Mouse (Mus musculus) megakaryocyte progenitor cell, adult 5-6 weeks (primary cell): Measurements from ENCODE around the gene Actb. TPM values are rescaled to one million over a fixed set of nuclear protein-coding genes. Genes with fewer than 3 reads are reported as not detected.
A peak's percentile ranks its signal among the peaks of the same experiment; 100 is the strongest.
"Not testable (repeated sequence)": the region's sequence is repeated elsewhere in the genome, so short reads cannot be mapped to it uniquely, and the experiment has no call there.

Source experiments
- ATAC-seq: replicated peaks from 2 replicates; pipeline ENCODE4 v1.8.0; 2016; ENCODE audit warnings: mild to moderate bottlenecking, moderate TSS enrichment, inconsistent platforms; ENCODE audit not compliant: poor library complexity
- total RNA-seq, 2 experiments: library from RNA; stranded (forward) in 1 of 2; stranded (reverse) in 1 of 2; fragments of 157-497, 149-512 nt in 1 of 2; fragments of 200-1000 nt in 1 of 2; gene quantifications; 2 replicates each; pipeline versions ENCODE4 v1.2.3 to v1.2.4; 2015 to 2017

Gene Actb
- total RNA-seq, 2 experiments from 2014 or later = 3,558 to 5,014 TPM

DNA sequence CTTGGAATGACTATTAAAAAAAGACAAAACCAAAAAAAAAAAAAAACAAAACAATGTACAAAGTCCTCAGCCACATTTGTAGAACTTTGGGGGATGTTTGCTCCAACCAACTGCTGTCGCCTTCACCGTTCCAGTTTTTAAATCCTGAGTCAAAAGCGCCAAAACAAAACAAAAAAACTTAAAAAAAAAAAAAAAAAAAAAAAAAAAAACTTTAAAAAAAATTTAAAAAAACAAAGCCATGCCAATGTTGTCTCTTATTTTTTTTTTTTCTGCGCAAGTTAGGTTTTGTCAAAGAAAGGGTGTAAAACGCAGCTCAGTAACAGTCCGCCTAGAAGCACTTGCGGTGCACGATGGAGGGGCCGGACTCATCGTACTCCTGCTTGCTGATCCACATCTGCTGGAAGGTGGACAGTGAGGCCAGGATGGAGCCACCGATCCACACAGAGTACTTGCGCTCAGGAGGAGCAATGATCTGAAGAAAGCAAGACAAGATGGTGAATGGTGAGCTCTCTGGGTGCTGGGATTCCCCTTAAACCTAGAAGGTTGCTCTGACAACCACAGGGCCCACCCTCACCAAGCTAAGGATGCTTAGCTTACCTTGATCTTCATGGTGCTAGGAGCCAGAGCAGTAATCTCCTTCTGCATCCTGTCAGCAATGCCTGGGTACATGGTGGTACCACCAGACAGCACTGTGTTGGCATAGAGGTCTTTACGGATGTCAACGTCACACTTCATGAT lies 2.9 kb downstream of the Actb start:
- no peak for ATAC-seq

DNA sequence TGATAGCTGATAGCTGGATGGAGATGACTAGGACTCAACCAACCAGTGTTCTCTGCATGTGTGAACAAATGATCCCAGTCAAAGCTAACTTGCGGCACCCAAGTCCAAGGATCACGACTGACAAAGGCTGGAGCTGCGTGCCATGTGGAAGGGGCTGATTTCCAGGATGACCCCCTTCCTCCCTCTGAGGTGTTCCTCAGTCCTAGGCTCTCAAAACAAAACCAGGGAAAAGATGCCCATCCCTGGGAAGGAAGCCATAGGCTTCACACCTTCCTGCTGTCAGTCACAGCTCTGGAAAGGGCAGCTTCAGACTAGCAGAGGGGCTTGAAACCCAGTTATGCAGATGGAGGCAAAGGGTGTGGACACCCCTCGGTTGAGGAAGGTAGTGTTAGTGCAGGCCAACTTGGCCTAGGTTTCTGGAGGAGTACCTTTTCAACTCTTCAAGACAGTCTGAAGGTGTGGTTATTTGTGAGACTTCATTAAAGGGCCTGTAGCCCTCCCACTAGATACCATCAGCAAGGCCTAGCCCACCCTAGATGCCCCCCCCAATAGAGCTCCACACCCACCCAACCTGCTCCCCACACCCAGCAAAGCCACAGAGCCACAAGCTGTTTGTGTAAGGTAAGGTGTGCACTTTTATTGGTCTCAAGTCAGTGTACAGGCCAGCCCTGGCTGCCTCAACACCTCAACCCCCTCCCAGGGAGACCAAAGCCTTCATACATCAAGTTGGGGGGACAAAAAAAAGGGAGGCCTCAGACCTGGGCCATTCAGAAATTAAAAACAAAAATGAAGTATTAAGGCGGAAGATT lies 3.8 kb downstream of the Actb start:
- ATAC-seq = no peak

DNA sequence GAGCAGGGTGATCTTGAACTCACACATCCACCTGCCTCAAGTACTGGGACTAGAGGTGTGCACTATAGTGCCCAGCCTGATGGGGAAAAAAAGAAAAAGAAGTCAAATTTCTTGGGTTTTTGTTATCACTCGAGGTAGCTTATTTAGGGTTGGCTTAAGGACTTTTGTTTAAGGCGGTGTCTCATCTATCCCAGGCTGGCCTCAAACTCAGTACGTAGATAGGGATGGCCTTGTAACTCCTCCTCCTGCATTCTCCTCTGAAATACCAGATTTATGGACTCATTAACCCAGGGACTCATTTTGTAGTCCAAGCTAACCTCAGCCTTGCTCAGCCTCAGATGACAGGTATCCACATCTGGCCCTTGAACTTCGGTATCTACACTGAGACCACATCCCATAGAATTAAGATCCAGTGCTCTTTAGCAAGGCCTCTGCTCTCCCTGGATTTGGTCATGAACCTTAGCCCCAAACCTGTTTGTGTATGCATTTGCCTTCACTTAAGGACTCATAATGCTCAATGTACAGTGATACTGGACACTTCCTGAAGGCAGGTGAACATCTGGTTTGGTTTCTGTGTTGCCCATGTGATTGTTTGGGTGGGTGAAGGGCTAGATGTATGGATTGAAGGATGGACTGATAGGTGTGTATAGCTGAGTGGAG lies 4.6 kb downstream of the Actb start:
- no peak for ATAC-seq

DNA sequence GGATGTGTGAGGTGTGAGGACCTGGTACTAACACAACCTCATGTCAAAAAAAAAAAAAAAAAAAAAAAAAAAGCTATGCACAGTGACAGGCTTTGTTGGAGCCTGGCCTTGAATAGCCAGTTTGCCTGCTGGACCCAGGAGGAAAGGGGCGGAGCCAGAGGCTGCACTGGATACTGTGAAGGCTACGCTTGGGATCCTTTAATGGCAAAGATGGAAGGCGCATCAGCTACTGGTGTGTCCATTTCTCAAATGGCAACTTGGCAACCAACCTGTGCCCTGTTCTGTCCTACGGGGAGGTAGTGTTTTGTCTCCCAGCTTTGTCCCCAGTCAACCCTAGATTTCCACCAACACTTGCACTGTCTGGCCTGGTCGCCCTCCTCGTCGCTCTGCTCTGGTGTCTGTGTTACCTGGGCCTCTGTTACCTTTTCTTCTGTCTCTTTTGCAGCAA lies 5.2 kb downstream of the Actb start:
- no peak for ATAC-seq

DNA sequence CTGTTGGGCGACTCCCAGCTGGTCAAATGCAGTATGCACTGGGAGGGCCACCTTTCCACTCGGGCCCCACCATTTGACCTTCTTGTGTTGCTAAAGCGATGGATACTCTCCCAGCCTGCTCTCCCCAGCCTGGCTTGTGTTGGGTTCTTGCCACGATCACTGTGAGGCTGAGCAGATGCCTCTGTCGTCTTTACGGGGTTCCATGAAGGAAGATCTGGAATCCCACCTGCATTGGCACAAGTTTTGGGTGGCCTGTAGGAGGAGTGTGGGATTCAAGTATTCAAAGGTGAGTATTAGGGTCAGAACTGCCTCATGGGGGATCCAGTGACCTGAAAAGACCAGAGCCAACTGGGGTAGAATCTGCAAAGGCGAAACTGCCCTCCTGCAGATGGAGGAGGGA lies 5.9 kb downstream of the Actb start:
- ATAC-seq = no peak

DNA sequence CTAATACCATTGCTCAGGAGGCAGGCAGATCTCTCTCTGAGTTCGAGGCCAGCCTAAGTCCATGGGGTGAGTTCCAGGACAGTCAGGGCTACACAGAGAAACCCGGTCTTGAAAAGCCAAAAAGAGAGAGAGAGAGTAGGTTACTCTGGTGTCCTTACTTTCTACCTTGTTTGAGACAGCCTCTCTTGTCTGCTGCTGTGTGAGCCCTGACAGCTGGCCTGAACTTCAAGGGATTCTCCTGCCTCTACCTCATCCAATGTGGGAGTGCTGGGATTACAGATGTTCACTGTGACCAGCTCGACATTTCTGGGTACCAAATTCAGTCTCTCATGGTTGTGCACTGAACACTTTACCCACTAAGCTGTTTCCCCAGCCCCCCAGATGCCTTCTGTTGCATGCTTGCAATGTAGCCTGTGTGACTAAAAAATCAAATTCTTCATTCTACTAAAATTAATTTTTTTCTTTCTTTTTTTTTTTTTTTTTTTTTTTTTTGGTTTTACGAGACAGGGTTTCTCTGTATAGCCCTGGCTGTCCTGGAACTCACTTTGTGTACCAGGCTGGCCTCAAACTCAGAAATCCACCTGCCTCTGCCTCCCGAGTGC lies 6.5 kb downstream of the Actb start:
- ATAC-seq = no peak

DNA sequence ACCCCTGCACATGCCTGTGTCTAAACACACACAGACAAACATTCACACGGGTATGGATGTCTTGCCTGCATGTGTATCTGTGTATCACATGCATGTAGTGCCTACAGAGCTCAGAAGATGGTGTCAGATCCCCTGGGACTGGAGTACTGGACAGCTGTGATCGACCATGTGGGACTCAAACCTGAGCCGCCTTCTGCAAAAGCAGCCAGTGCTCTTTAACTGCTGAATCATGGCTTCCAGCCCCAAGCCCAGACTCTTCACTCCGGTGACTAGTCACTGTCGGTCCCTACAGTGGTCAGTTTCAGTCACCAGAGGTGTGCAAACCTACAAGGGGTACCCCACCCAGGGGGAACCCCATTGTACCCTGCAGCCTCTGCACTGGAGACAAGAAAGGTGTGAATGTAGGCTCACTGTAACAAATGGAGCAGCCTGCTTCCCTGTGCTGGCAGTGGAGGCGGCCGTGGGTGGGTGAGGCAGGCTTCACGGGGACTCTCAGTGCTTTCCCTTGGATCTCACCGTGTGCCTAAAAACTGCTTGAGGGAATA lies 7.4 kb downstream of the Actb start:
- ATAC-seq = no peak

DNA sequence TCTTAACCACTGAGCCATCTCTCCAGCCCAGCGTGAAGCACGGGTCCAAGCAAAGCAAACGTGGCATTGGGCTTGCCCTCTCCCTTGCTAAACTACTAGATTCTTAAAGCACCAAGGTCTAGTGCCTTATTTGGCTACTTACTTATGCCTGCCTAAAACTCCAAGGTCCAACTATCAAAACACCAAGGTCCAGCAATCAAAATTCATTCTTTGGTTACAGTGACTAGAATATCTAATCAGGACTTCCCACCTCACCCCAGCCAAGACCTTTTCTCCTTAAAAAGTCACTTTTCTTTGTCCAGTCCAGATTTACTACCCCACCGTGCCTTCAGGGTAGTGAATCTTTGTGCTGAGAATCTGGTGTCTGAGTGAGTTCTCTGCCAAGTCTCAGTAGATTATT lies 8.2 kb downstream of the Actb start:
- no peak for ATAC-seq

DNA sequence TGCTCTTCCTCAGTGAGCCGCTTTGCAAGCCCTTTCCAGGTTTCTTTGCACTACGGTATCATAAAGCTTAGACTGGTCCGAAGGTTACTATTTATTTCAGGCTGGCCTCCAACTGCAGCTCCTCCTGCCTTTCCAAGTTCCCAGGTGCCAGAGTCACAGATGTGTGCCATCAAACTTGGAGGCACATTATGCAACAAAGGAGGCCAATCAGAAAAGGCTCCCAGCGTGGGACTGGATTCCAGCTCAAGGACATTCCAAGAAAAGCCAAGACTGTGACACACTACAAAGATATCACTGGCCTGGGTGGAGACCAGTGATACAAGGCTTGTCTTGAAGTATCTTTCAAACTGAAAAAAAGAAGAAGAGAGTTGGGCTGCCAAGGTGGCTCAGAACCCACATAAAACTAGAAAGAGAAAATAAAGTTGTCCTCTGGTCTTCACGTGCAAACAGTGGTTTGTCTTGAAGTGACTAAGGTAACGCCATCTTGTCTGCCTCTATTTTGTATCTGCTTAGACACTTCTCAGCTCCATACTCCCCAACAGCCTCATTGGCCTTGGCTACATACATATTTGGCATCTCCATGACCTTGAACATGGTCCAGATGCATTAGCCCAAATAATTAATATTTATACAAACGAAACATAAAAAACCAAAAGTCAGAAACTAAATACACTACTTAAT lies 8.8 kb downstream of the Actb start:
- ATAC-seq = no peak

DNA sequence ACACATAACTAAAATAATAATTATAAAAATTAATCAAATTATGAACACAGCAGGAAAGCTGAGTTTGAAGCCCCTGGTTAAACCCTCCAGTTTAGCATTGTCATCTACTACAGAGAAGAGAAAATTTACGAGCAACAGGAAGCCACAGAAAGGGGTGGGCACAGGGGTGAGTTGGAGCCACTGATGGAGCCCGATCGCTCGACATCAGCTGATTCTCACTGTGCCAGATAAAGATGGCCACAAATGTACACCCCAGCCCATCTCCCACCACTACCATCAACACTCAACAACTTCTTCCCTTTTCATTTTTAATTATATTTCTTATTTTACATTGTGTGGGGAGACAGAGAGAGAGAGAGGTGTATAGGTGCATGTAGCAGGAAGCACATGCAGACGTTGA lies 9.8 kb downstream of the Actb start:
- ATAC-seq = peak; percentile 20; the same call in 1 of the 2 replicates

DNA sequence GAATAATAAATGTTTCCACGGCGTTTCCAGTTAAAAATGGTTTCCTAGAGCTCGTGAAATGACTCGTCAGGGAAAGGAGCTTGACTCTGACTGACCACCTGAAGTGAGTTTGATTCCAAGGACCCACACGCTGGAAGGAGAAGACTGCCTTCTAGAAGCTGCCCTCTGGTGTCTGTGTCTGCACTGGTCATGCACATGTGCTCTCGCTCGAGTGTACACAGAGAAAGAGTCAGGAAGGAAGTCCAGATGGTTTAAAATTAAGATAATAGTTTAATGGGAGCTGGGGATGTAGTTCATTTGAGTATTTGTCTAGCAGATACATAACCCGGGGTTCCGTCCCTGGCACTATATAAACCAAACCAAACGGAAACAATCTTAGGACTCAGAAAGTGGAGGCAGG lies 10.4 kb downstream of the Actb start:
- peak; percentile 29; the same call in 1 of the 2 replicates for ATAC-seq

DNA sequence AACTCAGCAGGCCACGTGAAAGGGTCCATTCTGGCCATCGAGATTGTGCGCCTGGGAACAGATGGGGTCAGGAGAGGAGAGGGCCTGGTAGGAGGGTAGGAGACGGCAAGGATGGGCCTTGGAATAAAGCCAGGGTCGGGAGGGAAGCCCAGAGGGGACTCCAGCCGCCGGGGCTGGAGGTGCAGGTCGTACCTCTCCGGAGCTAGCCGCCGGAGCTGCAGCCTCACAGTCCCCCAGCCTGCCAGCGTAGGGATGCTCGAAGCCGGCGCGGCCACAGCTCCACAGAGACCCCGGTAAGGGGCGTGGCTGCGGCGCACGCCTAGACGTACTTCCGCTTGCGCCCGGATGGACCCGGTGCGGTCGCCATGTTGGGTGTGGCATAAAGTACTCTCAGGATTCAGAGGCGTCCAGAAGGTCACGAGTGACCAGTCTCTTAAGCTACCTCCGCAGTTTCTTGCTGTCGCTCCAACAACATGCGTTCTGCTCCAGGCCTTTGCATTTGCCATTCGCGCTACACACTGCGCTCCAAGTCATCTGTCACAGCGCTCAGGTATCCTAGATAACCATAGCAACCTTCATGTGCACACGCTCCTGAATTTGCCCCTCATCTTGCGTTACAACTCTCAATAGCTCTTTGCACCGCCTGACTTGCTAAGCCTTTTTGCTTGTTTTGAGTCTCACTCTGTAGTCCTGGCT lies 11.5 kb downstream of the Actb start, which contains the start of gene Fbxl18:
Fbxl18 (minus strand) TSS at position 504 of the 696 bp plus-strand sequence.
- peak; percentile 89 for ATAC-seq

DNA sequence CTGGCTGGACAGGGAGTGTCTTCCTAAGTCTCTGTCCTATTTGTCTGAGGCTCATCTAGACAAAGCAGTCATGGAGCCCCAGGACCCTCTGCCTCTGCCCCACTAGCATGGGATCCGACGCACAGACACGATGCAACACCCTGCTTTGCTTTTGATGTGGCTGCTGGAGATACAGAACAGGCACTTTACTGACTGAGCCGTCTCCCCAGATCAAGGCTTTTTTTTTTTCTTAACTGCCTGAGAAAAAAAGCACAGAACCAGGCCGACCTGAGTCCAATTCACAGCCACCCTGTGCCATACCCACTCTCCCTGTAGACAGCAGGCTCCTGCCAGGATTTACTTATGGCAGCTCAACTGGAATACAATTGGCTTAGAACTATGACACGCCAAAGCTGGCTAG lies 15.2 kb downstream of the Actb start:
- ATAC-seq = no peak

DNA sequence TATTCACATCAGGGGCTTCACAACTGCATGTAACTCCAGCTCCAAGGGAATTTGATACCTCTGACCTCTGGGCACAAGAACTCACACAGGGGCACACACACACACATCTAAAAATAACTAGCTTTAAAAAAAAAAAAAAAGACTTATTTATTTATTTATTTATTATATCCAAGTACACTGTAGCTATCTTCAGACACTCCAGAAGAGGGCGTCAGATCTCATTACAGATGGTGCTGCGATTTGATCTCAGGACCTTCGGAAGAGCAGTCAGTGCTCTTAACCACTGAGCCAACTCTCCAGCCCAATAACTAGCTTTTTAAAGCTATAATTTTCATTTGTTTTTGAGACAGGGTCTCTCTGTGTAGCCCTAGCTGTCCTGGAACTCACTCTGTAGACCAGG lies 19.0 kb downstream of the Actb start:
- not testable (repeated sequence) for ATAC-seq

DNA sequence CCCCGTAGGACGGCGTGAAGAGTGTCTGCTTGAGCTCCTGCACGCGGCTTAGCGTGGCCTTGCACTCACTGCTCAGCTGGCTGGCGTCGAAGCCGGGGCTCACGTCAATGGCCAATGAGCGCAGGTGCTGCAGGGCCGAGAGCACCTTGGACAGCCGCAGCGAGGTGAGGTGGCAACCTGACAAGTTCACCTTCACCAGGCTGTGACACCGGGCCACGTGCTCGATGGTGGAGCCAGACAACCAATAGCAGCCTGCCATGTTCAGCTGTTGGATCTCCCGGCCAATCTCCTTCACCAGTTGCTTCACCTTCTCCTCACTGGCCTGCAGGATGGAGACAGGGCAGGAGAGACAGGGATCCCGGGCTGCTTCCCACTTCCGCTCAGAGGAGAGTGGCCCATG lies 19.8 kb downstream of the Actb start:
- ATAC-seq = no peak

DNA sequence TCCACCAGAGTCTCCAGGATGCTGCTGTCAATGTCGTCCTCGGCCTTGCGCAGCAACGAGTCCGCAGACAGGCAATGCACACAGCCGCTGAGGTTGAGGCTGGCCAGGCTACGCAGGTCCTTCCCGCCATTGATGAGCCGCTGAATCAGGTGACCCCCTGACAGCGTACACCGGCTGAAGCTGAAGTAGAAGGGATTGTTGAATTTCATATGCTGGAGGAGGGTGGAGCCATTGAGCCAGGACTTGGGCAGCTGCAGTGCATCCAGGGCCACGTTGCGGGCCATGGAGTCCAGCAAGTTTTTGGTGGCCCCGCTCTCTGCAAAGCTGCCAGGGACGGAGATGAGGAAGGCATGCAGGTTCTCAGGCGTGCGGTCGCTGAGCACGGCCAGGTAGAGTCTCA lies 20.4 kb downstream of the Actb start:
- ATAC-seq = no peak

DNA sequence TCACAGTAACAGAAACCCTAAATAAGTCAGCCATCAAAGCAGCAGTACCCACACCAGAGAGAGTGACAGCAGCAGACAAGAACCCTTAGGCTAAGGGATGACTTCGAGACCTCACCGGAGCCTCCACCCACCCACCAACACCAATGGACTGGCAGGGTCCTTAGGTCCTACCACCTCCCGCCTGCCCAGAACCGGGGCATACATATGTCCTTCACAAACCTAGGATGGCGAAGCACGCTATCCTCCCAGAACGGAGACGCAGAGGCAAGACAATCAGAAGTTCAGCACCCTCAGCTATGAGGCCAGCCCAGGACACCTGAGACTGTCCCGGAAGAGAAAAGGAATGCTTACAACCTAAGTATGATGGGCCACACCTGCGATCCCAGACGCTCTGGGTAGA lies 24.1 kb downstream of the Actb start:
- no peak for ATAC-seq

DNA sequence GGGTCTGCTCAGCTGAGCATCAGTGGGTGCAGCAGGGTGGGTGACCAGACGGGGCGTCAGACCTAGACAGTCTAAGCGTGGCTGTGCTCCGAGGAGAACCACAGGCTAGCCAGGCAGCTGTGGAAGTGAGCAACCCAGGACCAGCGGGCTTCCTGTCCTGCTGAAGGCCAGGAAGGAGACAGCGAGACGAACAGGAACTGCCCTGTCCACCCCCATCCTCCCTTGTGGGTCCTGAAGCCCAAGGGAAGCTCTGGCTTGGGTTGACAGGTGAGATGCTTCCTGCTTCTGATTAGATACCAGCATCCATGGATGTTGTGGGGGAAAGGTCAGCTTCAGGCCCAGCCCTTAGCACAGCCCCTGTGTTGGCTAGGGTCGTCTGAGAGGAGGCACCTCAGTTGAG lies 24.6 kb downstream of the Actb start:
- ATAC-seq = no peak

DNA sequence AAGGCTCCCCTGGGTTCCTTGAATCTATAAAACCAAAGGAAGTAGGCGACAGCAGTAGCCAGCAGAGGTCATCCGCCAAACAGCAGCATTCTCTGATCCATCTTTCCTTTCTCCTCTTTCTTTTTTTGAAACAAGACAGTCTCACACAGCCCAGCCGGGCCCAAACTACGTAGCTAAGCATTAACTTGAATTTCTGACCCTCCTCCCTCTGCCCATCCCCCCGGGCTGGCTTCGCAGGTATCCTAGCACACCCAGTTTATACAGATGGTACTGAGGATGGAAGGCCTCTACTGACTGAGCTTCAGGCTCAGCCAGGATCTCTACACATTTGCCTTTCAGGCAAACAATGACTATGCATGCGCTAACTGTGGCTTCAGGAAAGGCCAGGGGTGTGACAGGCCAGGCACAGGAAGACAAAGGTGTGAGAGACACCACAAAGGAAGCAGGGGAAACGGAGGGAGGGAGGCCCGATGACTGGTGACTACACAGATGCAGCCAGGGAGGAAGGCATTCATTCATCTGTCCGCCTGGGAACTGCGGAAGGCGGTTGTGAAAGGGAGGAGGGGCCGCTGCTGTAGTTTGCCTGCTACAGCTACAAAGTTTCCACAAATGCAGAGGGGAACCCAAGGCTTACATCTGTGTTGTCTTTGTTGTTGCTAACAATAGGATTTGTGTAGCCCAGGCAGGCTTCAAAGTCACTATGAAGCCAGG lies 25.6 kb downstream of the Actb start:
- peak; percentile 11; the same call in 1 of the 2 replicates for ATAC-seq
